ENCODE assay signal across 8 mouse cellular contexts in genomic region chr11:80090555-80091164, GRCm38 (mm10). TPM values are rescaled to one million over a fixed set of nuclear protein-coding genes. Genes with fewer than 3 reads are reported as not detected.
DNase-seq lines count a peak whose midpoint lies in the region; ATAC-seq lines count a peak whose summit lies in the region.

No protein-coding gene starts in this region.

- H3K4me3 ChIP-seq in liver, embryonic 11.5 days (ENCODE audit: low read depth, low read length): peak overlapping the region; percentile 100
- H3K4me3 ChIP-seq in forebrain, embryonic 11.5 days (ENCODE audit: low read depth, low read length): peak overlapping the region; percentile 98
- peak overlapping the region; percentile 98 for H3K4me3 ChIP-seq in limb, embryonic 13.5 days
- H3K4me3 ChIP-seq in neural tube, embryonic 14.5 days (ENCODE audit: low read depth, low read length): no peak overlapping the region

- no peaks in the 10 kb centered on the region for H3K27me3 ChIP-seq in liver, embryonic 11.5 days (replicated peaks; ENCODE audit: control insufficient read depth, insufficient read depth, low read length)
- H3K27me3 ChIP-seq in forebrain, embryonic 11.5 days (ENCODE audit: control insufficient read depth, insufficient read depth, low read length): no peaks in the 10 kb centered on the region
- H3K27me3 ChIP-seq in limb, embryonic 13.5 days: no peaks in the 10 kb centered on the region
- no peaks in the 10 kb centered on the region for H3K27me3 ChIP-seq in neural tube, embryonic 14.5 days (ENCODE audit: control insufficient read depth, insufficient read depth, low read length)

- H3K4me2 ChIP-seq in liver, embryonic 11.5 days: peak overlapping the region; percentile 71
- peak overlapping the region; percentile 77 for H3K4me2 ChIP-seq in forebrain, embryonic 11.5 days (ENCODE audit: low read depth, low read length, severe bottlenecking)
- peak overlapping the region; percentile 88 for H3K4me2 ChIP-seq in limb, embryonic 13.5 days (replicated peaks)
- H3K4me2 ChIP-seq in neural tube, embryonic 14.5 days (ENCODE audit: low read depth, low read length): peak overlapping the region; percentile 94

- DNase-seq in liver, embryonic 11.5 days (ENCODE audit: low spot score): no peak
- DNase-seq in liver: no peak
- no peak for DNase-seq in forebrain, embryonic 11.5 days (ENCODE audit: low spot score)
- DNase-seq in frontal cortex, postnatal 36 days (ENCODE audit: low spot score in 2 of 2): no peak
- no peak for DNase-seq in retina, postnatal 1 day
- no peak for DNase-seq in left cerebral cortex, adult 11 months (ENCODE audit: low spot score)

- ATAC-seq in liver, embryonic 11.5 days (replicated peaks; ENCODE audit: low FRiP score): no peak
- ATAC-seq in forebrain, embryonic 11.5 days (replicated peaks; ENCODE audit: low FRiP score): no peak
- ATAC-seq in limb, embryonic 13.5 days (ENCODE audit: low FRiP score, low read depth): no peak
- no peak for ATAC-seq in neural tube, embryonic 14.5 days (ENCODE audit: low read depth)

- H3K9ac ChIP-seq in liver, embryonic 11.5 days (ENCODE audit: low read depth, low read length): peak overlapping the region; percentile 100
- peak overlapping the region; percentile 91; the same call in 1 of the 2 replicates for H3K9ac ChIP-seq in forebrain, embryonic 11.5 days (ENCODE audit: low read length)
- H3K9ac ChIP-seq in limb, embryonic 13.5 days: peak overlapping the region; percentile 96; the same call in 1 of the 2 replicates
- H3K9ac ChIP-seq in neural tube, embryonic 14.5 days (replicated peaks; ENCODE audit: low read depth, low read length): no peak overlapping the region

- H3K4me1 ChIP-seq in liver, embryonic 11.5 days (replicated peaks; ENCODE audit: control insufficient read depth, insufficient read depth, low read length): peaks cover 7% of the 10 kb centered on the region
- no peaks in the 10 kb centered on the region for H3K4me1 ChIP-seq in forebrain, embryonic 11.5 days (replicated peaks; ENCODE audit: control insufficient read depth, insufficient read depth, low read length)
- peaks cover 11% of the 10 kb centered on the region for H3K4me1 ChIP-seq in limb, embryonic 13.5 days
- peaks cover 5% of the 10 kb centered on the region; the same call in 1 of the 2 replicates for H3K4me1 ChIP-seq in neural tube, embryonic 14.5 days (ENCODE audit: control insufficient read depth, insufficient read depth, low read length)

- H3K36me3 ChIP-seq in liver, embryonic 11.5 days (ENCODE audit: control insufficient read depth, insufficient read depth, low read length): peaks cover 9% of the 10 kb centered on the region
- no peaks in the 10 kb centered on the region; the same call in 1 of the 2 replicates for H3K36me3 ChIP-seq in forebrain, embryonic 11.5 days (ENCODE audit: control insufficient read depth, insufficient read depth, low read length)
- peaks cover 14% of the 10 kb centered on the region for H3K36me3 ChIP-seq in limb, embryonic 13.5 days
- no peaks in the 10 kb centered on the region; the same call in 1 of the 2 replicates for H3K36me3 ChIP-seq in neural tube, embryonic 14.5 days (ENCODE audit: control insufficient read depth, insufficient read depth, low read length)

- no peak overlapping the region for H3K27ac ChIP-seq in liver, embryonic 11.5 days (ENCODE audit: low read depth, low read length)
- no peak overlapping the region for H3K27ac ChIP-seq in forebrain, embryonic 11.5 days (ENCODE audit: low read depth, low read length)
- no peak overlapping the region for H3K27ac ChIP-seq in limb, embryonic 13.5 days
- no peak overlapping the region for H3K27ac ChIP-seq in neural tube, embryonic 14.5 days (ENCODE audit: low read depth, low read length)

- no peaks in the 10 kb centered on the region for H3K9me3 ChIP-seq in liver, embryonic 11.5 days (ENCODE audit: control insufficient read depth, low read length)
- H3K9me3 ChIP-seq in forebrain, embryonic 11.5 days (ENCODE audit: control insufficient read depth, low read length): no peaks in the 10 kb centered on the region
- no peaks in the 10 kb centered on the region for H3K9me3 ChIP-seq in limb, embryonic 13.5 days
- H3K9me3 ChIP-seq in neural tube, embryonic 14.5 days (ENCODE audit: control insufficient read depth, low read length): no peaks in the 10 kb centered on the region

- WGBS in liver, embryonic 11.5 days: 40% methylated on average over 3 of the region's 3 CpGs
- WGBS in forebrain, embryonic 11.5 days: 65% methylated on average over 3 of the region's 3 CpGs
- WGBS in limb, embryonic 13.5 days: 71% methylated on average over 3 of the region's 3 CpGs
- 64% methylated on average over 3 of the region's 3 CpGs for WGBS in neural tube, embryonic 14.5 days

RNA-seq across cellular contexts. Expression of gene Atad5, which starts 1.5 kb away (rescaled TPM):
- polyA plus RNA-seq in liver, embryonic 11.5 days (2014; fragmentation: Nextera tagmentation; extraction: Ambion mirVana): 19.4 and 23.6 TPM in 2 replicates
- polyA plus RNA-seq in forebrain, embryonic 11.5 days (2014; fragmentation: Nextera tagmentation; extraction: Ambion mirVana): 21.8 and 25.7 TPM in 2 replicates
- 13.3 and 14.1 TPM in 2 replicates for polyA plus RNA-seq in limb, embryonic 13.5 days (2015; fragmentation: Nextera tagmentation; extraction: Ambion mirVana)
- 4.9 and 5.7 TPM in 2 replicates for polyA plus RNA-seq in neural tube, embryonic 14.5 days (2014; fragmentation: Nextera tagmentation; extraction: Ambion mirVana)

RNA-seq across cellular contexts. Expression of gene Crlf3, which starts 9.9 kb away (rescaled TPM):
- polyA plus RNA-seq in liver, embryonic 11.5 days (2014; fragmentation: Nextera tagmentation; extraction: Ambion mirVana): 99.7 and 116 TPM in 2 replicates
- 35.0 and 37.4 TPM in 2 replicates for polyA plus RNA-seq in forebrain, embryonic 11.5 days (2014; fragmentation: Nextera tagmentation; extraction: Ambion mirVana)
- polyA plus RNA-seq in limb, embryonic 13.5 days (2015; fragmentation: Nextera tagmentation; extraction: Ambion mirVana): 51.3 and 55.3 TPM in 2 replicates
- polyA plus RNA-seq in neural tube, embryonic 14.5 days (2014; fragmentation: Nextera tagmentation; extraction: Ambion mirVana): 8.0 and 14.5 TPM in 2 replicates

RNA-seq across cellular contexts. Expression of gene Tefm, which starts 51.3 kb away (rescaled TPM):
- polyA plus RNA-seq in liver, embryonic 11.5 days (2014; fragmentation: Nextera tagmentation; extraction: Ambion mirVana): 31.9 and 35.2 TPM in 2 replicates
- polyA plus RNA-seq in forebrain, embryonic 11.5 days (2014; fragmentation: Nextera tagmentation; extraction: Ambion mirVana): 31.8 and 32.1 TPM in 2 replicates
- polyA plus RNA-seq in limb, embryonic 13.5 days (2015; fragmentation: Nextera tagmentation; extraction: Ambion mirVana): 31.2 and 34.2 TPM in 2 replicates
- 22.3 and 22.9 TPM in 2 replicates for polyA plus RNA-seq in neural tube, embryonic 14.5 days (2014; fragmentation: Nextera tagmentation; extraction: Ambion mirVana)
